Mouse (Mus musculus) frontal cortex, postnatal 14 days (tissue): ENCODE measurements around the gene Nppa.

Experiments
- DNase-seq, 2 experiments: peaks; one replicate each; pipeline ENCODE4 v3.0.0; 2022; ENCODE audit warnings: low spot score in 2 of 2

Nppa gene

GRCm38 (mm10) chr4:148000202-148000772 lies at the start of gene Nppa:
TSS of gene Nppa (plus strand) at chr4:148000722.
- no peak for DNase-seq

- no peak for DNase-seq
Observed at GRCm38 (mm10) chr4:147953590-147953989, 46.9 kb upstream of the Nppa start.

- DNase-seq, result no peak
Observed at GRCm38 (mm10) chr4:147957141-147957540, 43.4 kb upstream of the Nppa start.

GRCm38 (mm10) chr4:147959881-147960831 lies 40.4 kb upstream of the Nppa start:
- DNase-seq, result no peak

- no peak for DNase-seq
Observed at GRCm38 (mm10) chr4:147962781-147963180, 37.7 kb upstream of the Nppa start.

- no peak for DNase-seq
Observed at GRCm38 (mm10) chr4:147963623-147964022, 36.9 kb upstream of the Nppa start.

- no peak for DNase-seq
Observed at GRCm38 (mm10) chr4:147965712-147966111, 34.8 kb upstream of the Nppa start.

GRCm38 (mm10) chr4:147968816-147969215 lies 31.7 kb upstream of the Nppa start:
- no peak for DNase-seq

GRCm38 (mm10) chr4:147969337-147969736 lies 31.2 kb upstream of the Nppa start:
- no peak for DNase-seq

GRCm38 (mm10) chr4:147976237-147976636 lies 24.3 kb upstream of the Nppa start:
- DNase-seq, result no peak

- no peak for DNase-seq
Observed at GRCm38 (mm10) chr4:147977726-147978125, 22.8 kb upstream of the Nppa start.

GRCm38 (mm10) chr4:147978391-147978790 lies 22.1 kb upstream of the Nppa start:
- no peak for DNase-seq

GRCm38 (mm10) chr4:147979441-147979860 lies 21.1 kb upstream of the Nppa start:
- DNase-seq, result no peak

- no peak for DNase-seq
Observed at GRCm38 (mm10) chr4:147985205-147986132, 15.1 kb upstream of the Nppa start, which contains the start of gene Nppb. TSS of gene Nppb (plus strand) at chr4:147985788.

- no peak for DNase-seq
Observed at GRCm38 (mm10) chr4:147993571-147994095, 6.9 kb upstream of the Nppa start.

- DNase-seq, result no peak
Observed at GRCm38 (mm10) chr4:147995311-147995710, 5.2 kb upstream of the Nppa start.

GRCm38 (mm10) chr4:148001013-148001789 lies 679 bp downstream of the Nppa start:
- no peak for DNase-seq

- DNase-seq, result no peak
Observed at GRCm38 (mm10) chr4:148001866-148002265, 1.3 kb downstream of the Nppa start.

- DNase-seq, result no peak
Observed at GRCm38 (mm10) chr4:148004361-148004760, 3.8 kb downstream of the Nppa start.

- DNase-seq, result peak in 1 of 2 experiments; percentile 58
Observed at GRCm38 (mm10) chr4:148008412-148008811, 7.9 kb downstream of the Nppa start.

GRCm38 (mm10) chr4:148009641-148010040 lies 9.1 kb downstream of the Nppa start:
- DNase-seq, result no peak
